Mouse (Mus musculus) ovary, postnatal 14 days (tissue): Measurements from ENCODE around the gene Cebpe.
A peak's percentile ranks its signal among the peaks of the same experiment; 100 is the strongest.

Experiments
- DNase-seq: peaks from one replicate; pipeline ENCODE4 v3.0.0; 2022; ENCODE audit warnings: low spot score

The Cebpe gene

GRCm38 (mm10) chr14:54721711-54722110 is 9.7 kb upstream of the Cebpe start:
- DNase-seq: no peak

GRCm38 (mm10) chr14:54720654-54721350 is 8.8 kb upstream of the Cebpe start:
- no peak for DNase-seq

- no peak for DNase-seq
Measured at GRCm38 (mm10) chr14:54720041-54720440, 8.1 kb upstream of the Cebpe start.

GRCm38 (mm10) chr14:54715402-54715801 is 3.4 kb upstream of the Cebpe start:
- no peak for DNase-seq

GRCm38 (mm10) chr14:54714617-54715081 is 2.7 kb upstream of the Cebpe start:
- no peak for DNase-seq

- peak; percentile 63 for DNase-seq
Measured at GRCm38 (mm10) chr14:54714121-54714520, 2.1 kb upstream of the Cebpe start.

GRCm38 (mm10) chr14:54712861-54713260 is 887 bp upstream of the Cebpe start:
- DNase-seq: no peak

- no peak for DNase-seq
Measured at GRCm38 (mm10) chr14:54709054-54709453, 2.9 kb downstream of the Cebpe start.

- DNase-seq: no peak
Measured at GRCm38 (mm10) chr14:54706589-54707320, 5.2 kb downstream of the Cebpe start.

- no peak for DNase-seq
Measured at GRCm38 (mm10) chr14:54705844-54706243, 6.1 kb downstream of the Cebpe start.

- no peak for DNase-seq
Measured at GRCm38 (mm10) chr14:54703207-54703606, 8.8 kb downstream of the Cebpe start.

- peak; percentile 81 for DNase-seq
Measured at GRCm38 (mm10) chr14:54701298-54701697, 10.7 kb downstream of the Cebpe start.

- DNase-seq: no peak
Measured at GRCm38 (mm10) chr14:54699586-54699985, 12.4 kb downstream of the Cebpe start.

GRCm38 (mm10) chr14:54698733-54699132 is 13.2 kb downstream of the Cebpe start, which contains the start of gene Gm29776:
TSS of gene Gm29776 (minus strand) at chr14:54698833.
- no peak for DNase-seq

- no peak for DNase-seq
Measured at GRCm38 (mm10) chr14:54696752-54697151, 15.2 kb downstream of the Cebpe start.

GRCm38 (mm10) chr14:54695042-54695441 is 16.9 kb downstream of the Cebpe start:
- DNase-seq: no peak

- DNase-seq: no peak
Measured at GRCm38 (mm10) chr14:54687251-54687650, 24.7 kb downstream of the Cebpe start.

- DNase-seq: peak; percentile 100
Measured at GRCm38 (mm10) chr14:54686522-54687143, 25.3 kb downstream of the Cebpe start, which contains the start of gene Acin1. TSS of gene Acin1 (minus strand) at chr14:54686931.

- DNase-seq: no peak
Measured at GRCm38 (mm10) chr14:54686063-54686521, 25.9 kb downstream of the Cebpe start, which contains the start of gene 1700123O20Rik. TSS of gene 1700123O20Rik (plus strand) at chr14:54686216.

GRCm38 (mm10) chr14:54685471-54685870 is 26.5 kb downstream of the Cebpe start:
- DNase-seq: no peak

GRCm38 (mm10) chr14:54682396-54682795 is 29.6 kb downstream of the Cebpe start:
- no peak for DNase-seq

GRCm38 (mm10) chr14:54678657-54679304 is 33.2 kb downstream of the Cebpe start:
- DNase-seq: no peak
